Mouse (Mus musculus) stomach, embryonic 16.5 days (tissue): Measurements from ENCODE around the gene Slamf6. TPM values are rescaled to one million over a fixed set of nuclear protein-coding genes. Genes with fewer than 3 reads are reported as not detected.
"Not testable (repeated sequence)": the region's sequence is repeated elsewhere in the genome, so short reads cannot be mapped to it uniquely, and the experiment has no call there.

Experiments
- ATAC-seq: fragments of 200-750 bp; cut with Nextera tagmentation; 2 replicates; pipeline ENCODE4 v1.8.0; 2017; ENCODE audit warnings: moderate number of reproducible peaks, moderate TSS enrichment; ENCODE audit not compliant: insufficient read depth, low FRiP score
- H3K27ac ChIP-seq: fragments of 300-500 bp; sonication (generic); 2 replicates; pipeline ENCODE4 v1.5.1; 2014; ENCODE audit warnings: low read length
- H3K27me3 ChIP-seq: fragments of 300-500 bp; sonication (generic); 2 replicates; pipeline ENCODE4 v1.6.1; 2014; ENCODE audit warnings: low read length, control low read depth, mixed read lengths; ENCODE audit not compliant: control insufficient read depth, insufficient read depth
- H3K36me3 ChIP-seq: fragments of 300-500 bp; sonication (generic); 2 replicates; pipeline ENCODE4 v1.6.1; 2014; ENCODE audit warnings: low read length; ENCODE audit not compliant: control insufficient read depth, insufficient read depth
- H3K4me1 ChIP-seq: fragments of 300-500 bp; sonication (generic); 2 replicates; pipeline ENCODE4 v1.6.1; 2014; ENCODE audit warnings: low read length, control low read depth, mixed read lengths; ENCODE audit not compliant: control insufficient read depth, insufficient read depth
- H3K4me2 ChIP-seq: fragments of 300-500 bp; sonication (generic); 2 replicates; pipeline ENCODE4 v1.6.1; 2014; ENCODE audit warnings: low read depth, low read length, mixed read lengths
- H3K4me3 ChIP-seq: fragments of 300-500 bp; sonication (generic); replicated peaks from 2 replicates; pipeline ENCODE4 v1.5.1; 2014; ENCODE audit warnings: mild to moderate bottlenecking, low read length
- H3K9ac ChIP-seq: fragments of 300-500 bp; sonication (generic); 2 replicates; pipeline ENCODE4 v1.6.1; 2014; ENCODE audit warnings: low read length
- H3K9me3 ChIP-seq: fragments of 300-500 bp; sonication (generic); replicated peaks from 2 replicates; pipeline ENCODE4 v1.6.1; 2016; ENCODE audit warnings: low read length, control low read depth; ENCODE audit not compliant: control insufficient read depth
- WGBS: fragments of 180-500 bp; shearing (Covaris S2); extraction: QIAGEN DNeasy Blood & Tissue Kit; methylation state at CpG from one replicate; pipeline ENCODE4 v1.1.7; 2014; 5-methylcytosine and 5-hydroxymethylcytosine counted together
- polyA plus RNA-seq: library from polyadenylated mRNA; unstranded; fragments of >200 nt; fragmentation: Nextera tagmentation; extraction: Ambion mirVana; gene quantifications from 2 replicates; pipeline ENCODE4 v1.2.1, GENCODE M21; 2015

The Slamf6 gene
- polyA plus RNA-seq, 1 experiment from 2014 or later = 0.57 TPM

DNA sequence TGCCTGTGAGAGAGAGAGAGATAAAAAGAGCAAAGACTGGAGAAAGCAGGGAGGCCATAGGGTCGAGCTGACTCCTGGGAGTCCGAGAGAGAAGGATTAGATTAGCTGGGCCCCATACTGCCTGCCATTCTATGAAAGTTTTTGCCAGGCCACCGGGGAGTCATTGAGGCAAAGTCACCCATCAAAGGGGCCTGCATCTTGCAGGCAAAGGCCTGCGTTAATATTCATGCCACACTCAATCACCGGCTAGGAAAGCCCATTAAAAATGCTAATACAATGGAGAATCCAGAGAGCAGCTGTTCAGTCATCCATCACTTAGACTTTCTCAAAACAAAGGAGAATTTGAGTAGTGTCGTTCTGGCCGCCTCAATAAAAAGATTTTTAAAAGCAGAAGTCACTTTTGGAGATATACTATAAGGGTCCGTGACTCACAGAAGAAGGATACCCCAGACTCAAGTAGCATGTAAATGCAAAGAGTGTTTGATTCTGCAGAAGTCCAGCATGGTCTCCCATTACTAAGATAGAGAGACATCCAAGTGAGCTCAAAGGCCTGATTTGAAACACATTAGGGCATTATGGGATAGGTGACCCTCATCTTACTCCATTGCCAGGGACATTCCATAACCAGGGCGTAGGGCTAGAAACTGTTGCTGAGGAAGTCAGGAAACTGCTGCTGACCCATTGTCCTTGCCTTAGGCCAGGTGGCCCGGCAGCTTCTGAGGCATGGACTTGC lies 53.7 kb downstream of the Slamf6 start:
- Histone ChIP-seq H3K9ac (no peak overlapping the region), H3K9me3 (no peaks in the 10 kb centered on the region), H3K4me2 (no peak overlapping the region), H3K4me1 (no peaks in the 10 kb centered on the region), H3K4me3 (no peak overlapping the region), H3K36me3 (no peaks in the 10 kb centered on the region), H3K27ac (no peak overlapping the region), H3K27me3 (no peaks in the 10 kb centered on the region)
- ATAC-seq = no peak
- 49% methylated on average over 10 of the region's 10 CpGs for WGBS

DNA sequence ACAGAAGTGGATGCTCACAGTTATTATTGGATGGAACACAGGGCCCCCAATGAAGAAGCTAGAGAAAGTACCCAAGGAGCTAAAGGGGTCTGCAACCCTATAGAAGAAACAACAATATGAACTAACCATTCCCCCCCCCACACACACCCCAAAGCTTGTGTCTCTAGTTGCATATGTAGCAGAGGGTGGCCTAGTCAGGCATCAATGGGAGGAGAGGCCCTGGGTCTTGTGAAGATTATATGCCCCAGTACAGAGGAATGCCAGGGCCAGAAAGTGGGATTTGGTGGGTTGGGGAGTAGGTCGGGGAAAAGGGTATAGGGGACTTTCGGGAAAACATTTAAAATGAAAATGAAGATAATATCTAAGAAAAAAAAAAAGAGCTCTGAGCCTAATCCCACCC lies 57.0 kb downstream of the Slamf6 start:
- H3K9ac ChIP-seq, H3K4me1 ChIP-seq, H3K4me2 ChIP-seq, H3K27me3 ChIP-seq, H3K36me3 ChIP-seq, ATAC-seq, H3K27ac ChIP-seq, H3K4me3 ChIP-seq, H3K9me3 ChIP-seq: not testable (repeated sequence)
- WGBS = 86% methylated on average over 2 of the region's 2 CpGs

DNA sequence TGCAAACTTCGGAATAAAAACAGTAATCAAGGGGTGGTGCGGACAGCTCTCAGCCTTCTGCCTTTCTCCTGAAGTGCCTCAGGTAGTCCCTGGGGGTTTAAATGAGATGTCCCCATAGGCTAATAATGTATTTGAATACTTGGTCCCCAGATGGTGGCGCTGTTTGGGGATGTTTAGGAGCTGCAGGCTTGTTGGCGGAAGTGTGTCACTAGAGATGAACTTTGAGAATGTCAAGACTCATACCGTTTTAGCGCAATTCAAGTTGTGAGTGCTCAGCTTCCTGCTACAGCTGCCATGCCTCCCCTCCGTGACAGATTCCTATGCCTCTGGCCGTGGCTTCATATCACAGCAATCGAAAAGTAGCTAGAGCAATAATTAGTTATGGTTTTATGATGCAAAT lies 58.1 kb downstream of the Slamf6 start:
- ATAC-seq = no peak
- Histone ChIP-seq H3K4me3 (no peak overlapping the region), H3K36me3 (no peaks in the 10 kb centered on the region), H3K4me2 (no peak overlapping the region), H3K9me3 (no peaks in the 10 kb centered on the region), H3K27ac (no peak overlapping the region), H3K9ac (no peak overlapping the region), H3K27me3 (no peaks in the 10 kb centered on the region), H3K4me1 (no peaks in the 10 kb centered on the region)
- WGBS = 88% methylated on average over 9 of the region's 9 CpGs

DNA sequence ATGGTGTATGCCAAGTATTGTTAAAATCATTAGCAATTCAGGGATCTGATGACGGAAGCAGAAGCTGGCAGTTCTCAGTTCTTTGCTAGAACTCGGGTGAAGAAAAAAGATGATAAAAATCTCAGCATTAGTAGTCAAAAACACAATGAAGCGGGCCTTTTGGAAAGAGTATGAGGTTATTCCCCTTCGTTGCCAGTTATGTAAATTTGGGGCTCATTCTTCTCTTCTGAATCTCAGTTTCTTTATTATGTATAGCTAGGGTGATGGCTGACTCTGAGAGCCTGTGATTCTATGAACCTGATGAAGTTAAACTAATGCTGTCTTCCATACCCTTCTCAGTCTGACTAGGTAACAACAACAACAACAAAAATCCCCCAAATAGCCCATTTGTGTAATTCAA lies 58.5 kb downstream of the Slamf6 start:
- no peak for ATAC-seq
- no peak overlapping the region for H3K9ac ChIP-seq
- H3K27me3 ChIP-seq = no peaks in the 10 kb centered on the region
- H3K9me3 ChIP-seq = no peaks in the 10 kb centered on the region
- H3K4me1 ChIP-seq = no peaks in the 10 kb centered on the region
- no peak overlapping the region for H3K27ac ChIP-seq
- no peak overlapping the region for H3K4me3 ChIP-seq
- WGBS = 79% methylated on average over 4 of the region's 4 CpGs
- no peaks in the 10 kb centered on the region for H3K36me3 ChIP-seq
- H3K4me2 ChIP-seq = no peak overlapping the region

DNA sequence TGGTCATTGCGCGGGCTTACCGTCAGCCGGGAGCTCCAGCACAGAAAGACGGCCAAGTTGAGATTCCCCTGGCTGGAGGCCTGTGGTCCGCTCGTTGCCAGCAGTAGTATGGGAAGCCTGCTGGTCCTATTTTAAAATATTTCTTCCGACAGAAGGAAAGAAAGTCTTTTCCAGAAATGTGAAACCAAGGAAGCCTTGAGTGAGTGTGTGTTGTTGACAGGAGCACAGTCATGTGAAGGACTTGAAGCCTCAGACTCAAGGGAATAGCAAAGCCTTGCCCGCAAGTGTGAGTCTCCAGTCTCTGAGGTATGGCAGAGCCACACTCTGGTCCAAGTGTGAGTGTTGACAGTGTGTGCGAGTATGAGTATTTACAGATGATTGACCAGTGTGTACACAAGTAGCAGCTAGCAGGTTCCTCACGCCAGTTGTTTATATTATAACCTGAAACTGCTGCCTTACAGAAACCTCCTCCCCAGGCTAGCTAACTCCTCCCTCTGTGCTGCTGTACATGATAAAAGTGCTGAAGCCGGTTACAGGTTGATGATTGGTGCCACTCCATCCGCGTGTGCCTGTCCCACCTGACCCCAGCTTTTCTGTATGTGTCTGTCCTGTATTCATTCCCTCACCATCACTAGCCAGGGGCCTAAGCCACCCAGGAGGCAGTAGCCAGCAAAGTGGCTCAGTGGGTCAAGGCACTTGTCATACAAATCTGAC lies 59.7 kb downstream of the Slamf6 start:
- Histone ChIP-seq H3K27me3 (no peaks in the 10 kb centered on the region), H3K4me2 (no peak overlapping the region), H3K4me3 (no peak overlapping the region), H3K9me3 (no peaks in the 10 kb centered on the region), H3K4me1 (no peaks in the 10 kb centered on the region), H3K27ac (no peak overlapping the region), H3K9ac (no peak overlapping the region), H3K36me3 (no peaks in the 10 kb centered on the region)
- no peak for ATAC-seq
- WGBS = 73% methylated on average over 14 of the region's 14 CpGs

DNA sequence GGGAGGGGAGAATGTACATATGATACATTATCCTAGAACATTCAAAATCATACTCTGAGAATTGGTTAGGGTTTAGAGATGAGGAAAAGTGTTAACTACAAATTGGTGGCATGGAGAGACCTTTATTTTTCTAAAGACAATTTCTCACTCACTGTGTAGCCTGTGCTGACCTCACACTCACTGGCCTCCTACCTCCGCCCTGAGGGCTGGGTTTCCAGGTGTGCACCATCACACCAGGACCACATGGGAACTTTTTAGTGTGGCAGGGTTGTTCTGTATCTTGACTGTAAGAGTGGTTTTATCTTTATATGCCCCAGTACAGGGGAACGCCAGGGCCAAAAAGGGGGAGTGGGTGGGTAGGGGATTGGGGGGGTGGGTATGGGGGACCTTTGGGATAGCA lies 60.6 kb downstream of the Slamf6 start:
- no peaks in the 10 kb centered on the region for H3K9me3 ChIP-seq
- WGBS = 81% methylated on average over 2 of the region's 2 CpGs
- no peak overlapping the region for H3K4me2 ChIP-seq
- H3K9ac ChIP-seq = no peak overlapping the region
- H3K36me3 ChIP-seq = no peaks in the 10 kb centered on the region
- no peak overlapping the region for H3K4me3 ChIP-seq
- no peak for ATAC-seq
- H3K27ac ChIP-seq = no peak overlapping the region
- H3K27me3 ChIP-seq = no peaks in the 10 kb centered on the region
- H3K4me1 ChIP-seq = no peaks in the 10 kb centered on the region

DNA sequence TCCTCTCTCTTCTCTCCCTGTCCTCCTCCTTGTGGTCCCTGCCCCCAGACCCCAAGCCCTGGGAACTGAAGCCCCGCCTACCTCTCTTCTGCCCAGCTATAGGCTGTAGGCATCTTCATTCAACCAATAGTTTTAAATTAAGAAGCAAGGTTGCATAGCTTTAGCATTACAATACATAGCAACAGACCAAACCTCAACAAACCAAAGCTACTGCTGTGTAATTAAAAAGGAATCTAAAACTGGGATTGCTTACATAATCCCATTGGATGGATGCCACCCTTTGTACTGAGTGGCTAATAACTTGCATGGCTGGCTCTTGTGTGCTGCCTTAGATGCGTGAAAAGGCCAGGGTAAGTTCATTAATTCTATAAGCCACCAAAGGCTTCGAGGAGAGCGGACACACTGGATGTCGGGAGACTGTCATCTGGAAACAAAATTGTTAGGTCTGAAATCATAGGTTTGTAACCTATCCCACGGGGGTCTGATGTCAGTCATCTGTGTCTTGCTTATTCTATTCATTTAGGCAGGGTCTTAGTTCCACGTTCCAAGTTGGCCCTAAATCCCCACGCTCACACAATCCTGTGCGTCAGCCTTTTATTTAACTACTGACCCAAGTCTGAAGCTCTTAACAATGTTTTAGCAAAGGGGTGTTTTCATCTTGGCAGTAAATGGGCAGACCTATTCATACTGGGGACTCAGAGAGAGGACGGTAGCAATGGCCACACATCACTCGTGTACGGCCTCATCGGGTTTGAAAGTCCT lies 62.8 kb downstream of the Slamf6 start:
- ATAC-seq = no peak
- 88% methylated on average over 13 of the region's 13 CpGs for WGBS
- no peaks in the 10 kb centered on the region for H3K36me3 ChIP-seq
- H3K4me2 ChIP-seq = no peak overlapping the region
- H3K9ac ChIP-seq = no peak overlapping the region
- no peaks in the 10 kb centered on the region for H3K27me3 ChIP-seq
- no peaks in the 10 kb centered on the region for H3K9me3 ChIP-seq
- H3K4me1 ChIP-seq = no peaks in the 10 kb centered on the region
- H3K27ac ChIP-seq = no peak overlapping the region
- no peak overlapping the region for H3K4me3 ChIP-seq

DNA sequence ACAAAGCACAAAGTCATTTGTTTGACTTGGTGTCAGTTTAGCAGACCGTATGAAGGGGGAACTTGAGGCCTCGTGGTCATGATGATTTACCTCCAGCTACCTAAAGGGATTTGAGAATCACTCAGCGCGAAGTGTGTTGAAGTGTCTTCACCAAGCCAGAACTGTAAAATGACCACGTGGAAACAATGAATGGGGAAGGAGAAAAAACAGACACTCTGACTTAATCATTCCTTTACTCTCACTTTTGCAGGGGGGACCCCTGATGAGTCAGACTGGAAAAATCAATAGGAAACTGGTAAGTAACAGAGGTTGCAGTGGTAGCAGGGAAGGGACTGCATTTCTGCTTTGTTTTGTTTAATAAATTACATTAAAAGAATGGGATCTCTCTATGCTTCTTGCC lies 64.9 kb downstream of the Slamf6 start:
- no peak overlapping the region for H3K4me3 ChIP-seq
- no peaks in the 10 kb centered on the region for H3K27me3 ChIP-seq
- H3K4me1 ChIP-seq = no peaks in the 10 kb centered on the region
- H3K36me3 ChIP-seq = no peaks in the 10 kb centered on the region
- H3K9me3 ChIP-seq = no peaks in the 10 kb centered on the region
- ATAC-seq = no peak
- no peak overlapping the region for H3K27ac ChIP-seq
- no peak overlapping the region for H3K9ac ChIP-seq
- 60% methylated on average over 5 of the region's 5 CpGs for WGBS
- H3K4me2 ChIP-seq = no peak overlapping the region

DNA sequence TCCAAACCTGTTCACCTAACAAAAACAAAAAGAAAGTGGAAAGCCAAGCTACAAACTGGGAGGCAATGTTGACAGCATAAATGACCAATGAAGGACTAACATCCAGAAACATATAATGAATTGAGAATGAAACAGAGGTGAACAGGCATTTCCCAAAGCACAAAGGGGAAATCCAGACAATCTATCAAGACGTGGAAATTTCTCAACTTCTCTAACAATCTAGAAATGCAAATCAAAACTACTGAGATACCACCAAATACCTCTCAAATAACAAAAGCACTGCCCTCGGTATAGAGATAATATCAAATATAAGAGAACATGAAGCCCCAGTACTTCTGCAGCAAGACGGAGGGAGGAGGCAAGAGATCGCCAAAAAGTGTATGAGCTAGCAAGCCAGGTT lies 65.4 kb downstream of the Slamf6 start:
- Histone ChIP-seq H3K9ac (no peak overlapping the region), H3K36me3 (no peaks in the 10 kb centered on the region), H3K27me3 (no peaks in the 10 kb centered on the region), H3K4me2 (no peak overlapping the region), H3K9me3 (no peaks in the 10 kb centered on the region), H3K4me3 (no peak overlapping the region), H3K27ac (no peak overlapping the region), H3K4me1 (no peaks in the 10 kb centered on the region)
- no peak for ATAC-seq
- 66% methylated on average over 4 of the region's 4 CpGs for WGBS
